Mouse (Mus musculus): Measurements from ENCODE around the gene Otog. TPM values are rescaled to one million over a fixed set of nuclear protein-coding genes. Genes with fewer than 3 reads are reported as not detected.

Otog gene
- total RNA-seq (2022), result under 1 TPM; 0.07 to 0.11 (median 0.10) TPM

DNA sequence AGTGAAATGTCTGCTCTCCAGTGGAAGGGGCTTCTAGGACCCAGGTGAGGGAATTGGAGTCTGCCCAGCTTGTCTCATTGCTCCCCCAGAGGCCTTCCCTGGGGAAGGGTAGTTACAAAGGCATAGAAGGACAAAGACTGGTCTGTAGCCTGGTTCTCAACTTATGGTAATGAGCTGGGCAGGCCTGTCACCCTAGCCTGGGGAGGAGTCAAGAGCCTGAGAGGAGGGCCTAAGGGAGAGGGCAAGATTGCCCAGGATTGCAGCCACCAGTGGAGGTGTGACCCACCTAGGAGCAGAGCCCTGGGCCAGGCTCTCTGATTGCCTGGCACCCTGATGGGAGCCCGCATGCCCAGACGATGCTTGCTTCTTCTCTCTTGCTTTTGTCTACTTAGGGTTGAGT is at the start of gene Otog:
TSS of gene Otog (plus strand) at position 292 of the 400 bp plus-strand sequence.
- DNase-seq (ENCODE audit: low spot score in 2 of 2), result no peak

DNA sequence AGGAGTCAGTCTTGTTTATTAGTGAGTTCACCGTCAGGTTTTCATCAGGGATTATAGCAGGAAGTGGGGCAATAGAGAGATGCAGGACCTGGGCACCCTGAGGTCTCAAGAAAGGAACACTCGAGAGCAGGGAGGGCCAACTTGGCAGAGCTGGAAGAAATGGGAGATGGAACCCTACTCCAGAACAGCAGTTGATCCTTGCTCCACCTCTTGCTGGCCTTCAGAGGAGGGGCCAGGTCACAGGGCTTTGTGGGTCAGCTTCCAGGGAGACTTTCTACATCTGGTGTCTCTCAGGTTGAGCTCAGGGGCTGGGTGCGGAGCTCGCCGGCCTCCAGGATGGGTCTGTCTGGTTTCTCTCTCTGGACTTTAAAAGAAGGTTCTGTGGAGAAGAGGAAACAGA is 45.4 kb upstream of the Otog start:
- no peak for DNase-seq (ENCODE audit: low spot score in 2 of 2)

DNA sequence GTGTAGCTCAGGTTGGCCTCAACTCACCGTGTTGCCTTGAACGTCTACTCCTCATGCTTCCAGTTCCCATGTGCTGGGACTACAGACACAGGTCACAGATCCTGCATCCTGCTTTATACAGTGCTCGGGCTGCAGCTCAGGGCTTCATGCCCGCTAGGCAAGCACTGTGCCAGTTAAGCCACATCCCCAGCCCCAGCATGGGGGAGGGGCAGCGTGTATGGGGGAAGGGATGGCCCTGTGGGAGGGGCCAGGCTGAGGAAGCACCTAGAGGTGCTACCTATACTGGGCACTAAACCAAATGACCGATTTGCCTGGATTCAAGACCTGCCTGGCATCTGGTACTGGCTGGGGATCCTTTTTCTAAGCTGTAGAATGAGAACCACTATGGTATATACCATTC is 40.8 kb upstream of the Otog start:
- no peak for DNase-seq (ENCODE audit: low spot score in 2 of 2)

DNA sequence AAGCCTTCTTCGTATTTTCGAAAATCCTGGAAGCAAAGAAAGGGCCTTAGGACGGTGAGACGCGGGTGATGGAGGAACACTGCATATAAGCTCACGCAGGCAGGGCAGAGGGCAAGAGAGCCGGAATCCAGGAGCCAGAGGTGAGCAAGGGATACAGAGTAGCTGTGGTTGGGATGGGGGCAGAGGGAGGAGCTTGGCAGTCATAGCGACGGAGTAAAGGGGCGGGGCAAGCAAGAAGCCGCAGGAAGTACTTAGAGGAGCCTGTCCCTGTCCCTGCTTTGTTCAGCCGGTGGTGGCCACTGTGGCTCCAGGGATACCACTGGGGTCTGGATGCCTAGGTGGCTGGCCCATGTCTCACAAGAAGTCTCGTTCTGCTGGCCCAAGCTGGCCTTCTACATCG is 39.1 kb upstream of the Otog start:
- no peak for DNase-seq (ENCODE audit: low spot score in 2 of 2)

DNA sequence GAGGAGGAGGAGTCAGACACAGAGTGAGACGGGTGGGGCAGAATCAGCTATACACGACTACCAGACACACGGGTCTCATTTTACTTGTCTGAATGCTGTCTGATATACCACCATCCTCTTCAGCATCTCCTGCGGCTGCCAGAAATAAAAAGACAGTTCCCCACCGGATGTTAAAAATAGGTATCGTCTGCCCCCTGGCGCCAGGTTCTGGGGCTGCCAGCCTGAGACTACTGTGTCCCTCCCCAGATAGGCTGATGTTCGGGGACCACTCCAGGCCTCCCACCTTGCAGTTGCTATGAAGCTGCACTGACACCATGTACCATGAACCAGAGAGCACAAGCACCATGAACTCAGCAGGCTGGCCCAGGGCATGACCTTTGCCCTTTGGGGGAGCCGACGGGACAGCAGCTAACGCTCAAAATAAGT is 36.7 kb upstream of the Otog start:
- peak; percentile 30 to 41 for DNase-seq (ENCODE audit: low spot score in 2 of 2)

DNA sequence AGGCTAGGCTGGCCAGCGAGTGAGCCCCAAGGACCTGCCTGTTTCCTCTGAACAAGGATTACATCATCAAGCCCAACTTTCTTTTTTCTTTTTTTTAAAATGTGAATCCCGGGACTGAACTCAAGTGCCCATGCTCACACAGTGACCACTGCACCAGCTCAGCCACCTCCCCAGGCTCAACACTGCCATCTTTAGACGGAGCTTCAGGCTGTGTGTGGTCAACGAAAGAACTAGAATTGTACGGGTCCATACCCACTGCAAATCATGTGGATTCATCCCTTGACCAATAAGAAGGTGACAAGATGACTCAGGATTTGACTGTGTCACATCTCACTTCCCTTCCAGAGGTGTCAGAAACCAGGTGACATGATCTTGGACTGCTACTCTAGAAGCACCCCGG is 36.0 kb upstream of the Otog start:
- no peak for DNase-seq (ENCODE audit: low spot score in 2 of 2)

DNA sequence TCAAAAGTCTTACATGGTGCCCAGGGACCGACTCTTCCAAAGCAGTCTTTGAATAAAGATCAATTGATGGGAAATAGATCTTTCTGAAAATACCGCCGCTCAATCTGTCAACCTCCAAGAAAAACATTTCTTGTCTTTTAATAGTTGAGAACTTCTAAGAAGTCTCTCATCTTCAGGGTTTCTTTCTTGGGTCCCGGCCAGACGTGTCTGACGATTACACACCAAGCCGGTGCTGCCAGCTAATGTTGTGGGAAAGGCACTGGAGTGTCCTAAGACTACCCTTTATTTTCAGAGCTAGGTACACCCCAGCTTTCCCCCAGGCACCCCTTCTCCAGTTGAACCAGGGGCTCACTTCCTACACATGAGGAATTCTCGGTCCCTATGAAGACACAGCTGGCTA is 32.7 kb upstream of the Otog start:
- DNase-seq (ENCODE audit: low spot score in 2 of 2), result no peak

DNA sequence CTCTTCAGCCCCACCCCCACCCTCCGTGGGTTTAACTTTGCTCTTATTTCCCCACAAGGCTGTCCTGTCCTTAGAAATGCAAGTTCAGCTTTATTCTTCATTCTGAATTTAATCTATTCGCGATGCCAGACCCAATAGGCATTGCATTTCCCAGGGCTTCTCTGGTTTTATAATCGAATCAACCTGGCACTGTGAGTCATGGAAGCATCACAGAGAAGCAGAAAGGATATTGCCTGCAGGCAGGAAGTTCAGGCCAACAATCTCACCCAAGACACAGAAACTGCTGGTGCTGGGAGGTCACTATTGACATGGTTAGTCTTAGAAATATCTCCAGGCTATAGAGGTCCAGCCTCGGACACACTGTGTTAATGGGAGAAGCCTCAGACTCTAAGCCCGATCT is 30.5 kb upstream of the Otog start:
- DNase-seq (ENCODE audit: low spot score in 2 of 2), result no peak

DNA sequence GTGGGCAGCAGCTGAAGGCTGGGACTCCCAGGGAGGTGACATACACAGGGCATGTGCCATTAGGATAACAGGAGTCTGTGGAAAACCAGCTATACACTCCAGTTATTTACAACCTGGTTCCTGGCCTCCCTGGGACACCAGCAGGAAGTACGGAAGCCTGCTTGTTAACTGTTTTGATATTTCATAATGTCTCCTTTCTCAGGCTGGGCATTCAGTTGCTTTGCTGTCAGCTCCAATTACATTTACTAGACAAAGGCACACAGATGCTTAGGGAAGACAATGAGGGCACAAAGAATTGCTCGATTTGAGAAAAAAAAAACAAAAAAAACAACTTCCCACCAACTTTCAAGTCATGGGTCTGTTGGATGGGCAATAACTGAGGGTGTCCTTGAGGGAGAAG is 24.3 kb upstream of the Otog start:
- DNase-seq (ENCODE audit: low spot score in 2 of 2), result no peak

DNA sequence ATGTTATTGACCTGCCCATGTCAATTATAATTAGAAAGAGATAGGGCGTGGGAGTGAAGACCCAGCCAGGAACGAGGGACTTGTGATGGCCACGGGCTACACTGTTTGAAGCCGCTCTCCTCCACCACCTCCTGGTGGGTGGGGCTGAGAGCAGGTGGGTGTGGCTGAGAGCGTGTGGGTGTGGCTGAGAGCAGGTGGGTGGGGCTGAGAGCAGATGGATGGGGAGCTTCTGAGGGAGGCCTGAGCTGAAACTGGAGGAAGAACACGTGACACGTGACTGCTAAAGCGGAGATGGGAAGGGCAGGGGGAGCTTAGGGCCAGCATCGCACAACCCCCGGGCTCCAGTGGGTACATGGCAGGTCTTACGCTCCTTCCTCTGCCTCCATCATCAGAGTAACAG is 22.4 kb upstream of the Otog start:
- no peak for DNase-seq (ENCODE audit: low spot score in 2 of 2)

DNA sequence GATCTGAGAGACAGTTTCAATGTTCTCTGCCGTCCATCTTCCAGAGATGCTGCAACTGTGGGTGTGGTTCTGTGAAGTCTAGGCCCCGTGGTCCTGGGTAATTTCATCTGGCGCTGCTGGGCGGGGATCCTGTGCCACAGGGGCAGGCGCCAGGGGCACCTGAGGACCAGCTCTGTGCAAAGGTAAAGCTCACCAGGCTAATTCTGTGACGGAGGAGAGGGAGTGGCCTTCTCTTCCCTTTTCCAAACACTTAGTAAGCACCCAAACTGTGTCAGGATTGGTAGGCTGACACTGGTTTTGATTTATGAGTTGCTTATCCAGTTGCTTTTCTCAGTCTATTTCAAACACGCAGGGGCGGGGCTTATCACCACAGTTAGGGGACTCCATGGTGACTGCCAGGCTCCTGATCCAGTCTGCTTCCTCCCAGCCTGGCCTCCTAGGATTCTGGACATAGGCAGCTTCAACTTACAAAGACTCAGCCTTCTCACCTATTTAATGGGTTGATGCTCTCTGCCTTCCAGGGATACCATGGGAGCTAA is 20.1 kb upstream of the Otog start:
- no peak for DNase-seq (ENCODE audit: low spot score in 2 of 2)

DNA sequence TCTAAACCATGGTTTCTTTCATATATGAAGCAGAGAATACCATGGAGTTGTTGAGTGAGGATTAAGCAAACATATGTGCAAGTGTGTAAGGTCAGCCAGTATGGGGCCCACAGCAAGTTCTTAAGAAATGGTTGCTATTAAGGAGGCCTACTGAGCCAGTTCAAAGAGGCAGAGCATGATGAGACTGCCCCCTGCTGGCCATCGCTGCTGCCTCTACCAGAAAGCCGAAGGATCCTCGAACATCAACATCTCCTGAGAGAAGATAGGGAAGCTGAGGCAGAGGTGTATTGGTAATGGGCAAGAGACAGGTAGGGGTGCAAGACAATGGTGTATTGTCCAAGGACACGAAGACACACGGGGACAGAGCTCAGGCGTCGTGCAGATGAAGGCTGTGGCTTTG is 14.5 kb upstream of the Otog start:
- DNase-seq (ENCODE audit: low spot score in 2 of 2), result peak in 1 of 2 experiments; percentile 34

DNA sequence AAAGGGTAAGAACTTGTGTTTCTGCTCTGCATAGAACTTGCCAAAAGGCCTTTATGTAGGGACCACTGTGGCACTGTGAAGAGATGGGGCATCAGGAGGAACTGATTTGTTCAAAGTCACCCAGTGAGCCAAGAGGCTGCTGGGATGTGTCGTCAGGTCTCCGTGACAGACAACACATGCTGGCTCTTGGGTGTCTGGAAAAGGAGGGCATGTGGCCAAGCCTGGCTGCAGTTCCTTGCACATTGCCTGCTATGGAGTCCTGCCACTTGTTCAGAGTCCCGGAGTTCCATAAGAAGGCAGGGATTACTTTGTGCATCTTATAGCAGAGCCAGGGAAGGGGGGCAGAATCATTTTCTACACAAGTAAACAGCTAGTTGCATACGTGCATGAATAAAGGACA is 13.9 kb upstream of the Otog start:
- DNase-seq (ENCODE audit: low spot score in 2 of 2), result no peak

DNA sequence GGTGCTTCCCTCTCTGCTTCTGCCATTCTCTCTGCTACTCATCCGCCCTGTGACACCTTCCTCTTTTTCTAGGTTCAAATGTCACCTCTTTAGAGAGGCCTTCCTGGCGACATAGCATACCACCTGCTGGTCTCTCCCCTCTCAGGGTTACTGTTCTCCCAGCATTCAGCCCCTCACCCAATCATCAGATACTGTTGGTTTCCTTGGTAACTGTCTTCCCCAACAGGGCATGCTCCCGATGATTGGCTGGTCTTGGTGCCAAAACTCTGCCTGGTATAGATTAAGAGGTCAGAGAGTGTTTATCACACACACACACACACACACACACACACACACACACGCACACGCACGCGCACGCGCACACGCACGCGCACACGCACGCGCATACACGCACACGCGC is 4.8 kb upstream of the Otog start:
- DNase-seq (ENCODE audit: low spot score in 2 of 2), result no peak

DNA sequence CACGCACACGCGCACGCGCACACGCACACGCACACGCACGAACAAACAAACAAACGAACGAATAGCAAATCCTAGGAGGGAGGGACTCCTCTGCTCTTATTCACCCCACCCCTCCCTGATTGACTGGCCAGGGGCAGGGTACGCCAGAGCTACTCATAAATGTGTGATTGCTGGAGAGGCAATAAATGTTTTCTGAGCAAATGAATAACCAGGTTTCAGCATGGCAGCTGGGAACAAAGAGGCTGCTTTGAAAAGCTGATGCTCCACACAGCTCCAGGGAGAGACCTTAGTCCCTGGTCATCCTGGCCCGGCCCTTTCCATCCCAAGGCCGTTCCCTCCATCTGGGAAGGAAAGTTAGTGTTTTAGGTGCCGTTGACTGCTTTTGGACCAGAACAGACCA is 4.4 kb upstream of the Otog start:
- DNase-seq (ENCODE audit: low spot score in 2 of 2), result no peak

DNA sequence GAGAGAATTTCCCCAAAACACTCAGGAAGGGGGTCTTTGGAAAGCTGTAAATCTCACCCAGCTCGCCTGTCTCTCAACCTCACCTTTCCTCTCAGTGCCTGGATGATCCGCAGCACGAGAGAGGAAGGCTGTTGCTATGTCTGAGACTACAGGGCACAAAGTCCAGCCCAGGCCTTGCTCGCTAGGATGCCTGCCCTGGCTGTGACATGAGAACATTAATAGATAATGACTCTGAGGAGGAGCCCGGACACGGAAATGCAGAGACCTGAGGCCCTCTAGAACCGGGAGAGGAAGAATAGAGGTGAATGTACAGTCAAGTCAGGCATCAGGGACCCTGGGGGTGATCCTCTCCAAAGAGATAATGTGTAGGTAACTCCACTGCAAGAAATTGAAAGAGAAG is 3.6 kb upstream of the Otog start:
- no peak for DNase-seq (ENCODE audit: low spot score in 2 of 2)

DNA sequence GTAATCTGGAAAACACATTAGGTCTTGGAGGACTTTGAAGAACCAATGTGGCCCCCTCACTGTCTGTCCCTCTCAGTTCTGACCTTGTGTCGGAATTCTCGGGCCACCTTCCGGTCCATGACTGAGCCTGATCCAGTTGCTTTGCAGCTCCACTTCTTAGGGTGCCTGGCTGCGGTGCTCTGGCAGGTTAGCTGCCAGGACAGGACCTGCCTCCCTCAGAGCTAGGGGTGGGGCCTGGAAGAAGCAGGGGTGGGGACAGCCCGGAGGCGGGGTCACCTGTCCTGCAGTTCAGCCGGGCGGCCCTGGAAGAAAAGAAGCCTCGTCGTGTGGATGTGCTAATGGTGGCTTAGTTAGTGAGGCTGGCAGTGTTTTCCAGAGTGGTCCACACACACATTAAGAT is 2.4 kb upstream of the Otog start, which contains the start of gene Ush1c:
TSS of gene Ush1c (minus strand) at position 158 of the 400 bp plus-strand sequence.
- DNase-seq (ENCODE audit: low spot score in 2 of 2), result no peak

DNA sequence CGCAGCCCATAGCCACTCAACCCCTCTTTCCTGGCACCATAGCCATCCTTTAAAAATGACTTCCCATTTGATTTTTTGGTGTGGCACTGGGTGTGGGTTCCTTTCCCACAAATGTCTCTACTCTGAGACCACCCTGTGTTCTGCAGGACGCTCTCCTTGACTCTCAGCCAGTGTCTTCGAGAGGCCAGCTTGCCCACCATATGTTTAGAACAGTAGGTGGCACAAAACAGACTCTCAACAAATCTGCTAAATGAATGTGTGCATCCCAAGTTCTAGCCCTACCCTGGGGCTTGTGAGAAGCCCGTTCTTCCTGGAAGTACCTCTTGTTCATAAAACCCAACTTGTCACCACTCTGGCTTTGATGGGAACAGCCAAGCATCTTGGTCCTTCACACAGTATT is 696 bp upstream of the Otog start:
- DNase-seq (ENCODE audit: low spot score in 2 of 2), result no peak

DNA sequence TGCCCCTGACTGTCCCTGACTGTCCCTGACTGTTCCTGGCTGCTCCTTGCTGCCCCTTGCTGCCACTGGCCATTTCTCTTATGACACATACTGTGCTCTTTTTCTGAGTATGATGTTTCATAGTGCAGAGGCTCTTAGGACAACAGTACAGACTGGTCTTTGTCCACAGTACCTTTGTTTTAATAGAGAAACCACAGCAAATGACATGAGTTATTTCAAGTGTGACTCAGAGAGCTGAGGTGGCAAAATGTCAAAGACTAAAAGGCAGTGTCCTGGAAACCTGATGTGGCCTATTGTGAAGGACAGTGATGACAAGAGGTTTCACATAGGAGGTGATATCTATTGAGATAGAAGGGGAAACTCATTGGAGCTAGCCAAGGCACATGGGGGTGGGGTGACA is 6.1 kb downstream of the Otog start:
- no peak for DNase-seq (ENCODE audit: low spot score in 2 of 2)

DNA sequence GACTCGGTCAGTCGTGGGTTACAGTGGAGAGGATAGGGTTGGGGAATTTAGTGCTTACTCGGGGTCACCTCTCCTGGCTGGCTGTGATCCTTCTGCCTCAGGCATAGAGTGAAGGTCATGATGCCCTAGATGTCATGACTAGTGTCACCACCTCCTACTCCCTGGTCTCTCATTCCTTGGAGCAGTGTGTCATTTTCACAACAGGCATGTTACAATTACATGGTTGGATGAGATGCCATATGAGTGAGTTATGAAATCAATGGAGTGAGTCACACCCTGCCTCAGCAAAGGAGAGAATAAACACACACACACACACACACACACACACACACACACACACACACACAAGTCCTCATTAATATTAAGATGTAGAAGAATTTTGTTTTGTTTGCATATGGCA is 6.8 kb downstream of the Otog start:
- DNase-seq (ENCODE audit: low spot score in 2 of 2), result no peak

DNA sequence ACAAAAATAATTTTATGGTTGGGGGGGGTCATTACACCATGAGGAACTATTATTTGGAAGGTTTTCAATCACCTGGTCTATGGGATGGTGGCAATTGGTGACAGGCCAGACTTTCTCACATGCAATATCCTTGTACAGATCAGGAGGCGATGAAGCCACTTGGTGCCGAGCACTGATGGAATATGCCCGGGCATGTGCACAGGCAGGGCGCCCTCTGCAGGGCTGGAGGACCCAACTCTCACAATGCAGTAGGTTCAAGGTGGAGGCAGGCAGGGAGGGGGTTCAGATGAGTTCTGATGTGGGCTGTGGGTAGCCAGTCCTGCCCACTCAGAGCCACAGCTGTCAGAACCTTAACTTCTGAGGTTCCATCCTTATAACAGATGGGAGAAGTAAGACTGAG is 11.1 kb downstream of the Otog start:
- DNase-seq (ENCODE audit: low spot score in 2 of 2), result no peak

DNA sequence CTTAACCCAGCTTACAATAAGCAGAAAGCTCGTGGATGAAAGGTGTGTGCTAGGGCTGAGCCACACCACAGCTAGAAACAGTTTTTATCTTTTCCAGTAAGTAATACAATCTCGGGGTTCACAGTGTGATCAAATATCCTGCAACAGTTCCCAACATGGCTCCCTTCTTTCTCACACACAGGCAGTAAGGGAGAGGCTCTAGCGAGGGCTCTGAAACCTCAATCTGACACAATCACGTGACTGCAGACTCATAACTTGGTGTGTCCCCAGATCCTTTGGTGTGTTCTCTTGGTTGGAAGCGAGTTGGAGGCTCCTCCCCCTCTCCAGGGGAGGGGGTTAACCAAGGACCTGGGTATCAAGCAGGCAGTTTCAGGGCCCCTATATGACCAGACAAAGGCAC is 35.4 kb downstream of the Otog start:
- no peak for DNase-seq (ENCODE audit: low spot score in 2 of 2)

DNA sequence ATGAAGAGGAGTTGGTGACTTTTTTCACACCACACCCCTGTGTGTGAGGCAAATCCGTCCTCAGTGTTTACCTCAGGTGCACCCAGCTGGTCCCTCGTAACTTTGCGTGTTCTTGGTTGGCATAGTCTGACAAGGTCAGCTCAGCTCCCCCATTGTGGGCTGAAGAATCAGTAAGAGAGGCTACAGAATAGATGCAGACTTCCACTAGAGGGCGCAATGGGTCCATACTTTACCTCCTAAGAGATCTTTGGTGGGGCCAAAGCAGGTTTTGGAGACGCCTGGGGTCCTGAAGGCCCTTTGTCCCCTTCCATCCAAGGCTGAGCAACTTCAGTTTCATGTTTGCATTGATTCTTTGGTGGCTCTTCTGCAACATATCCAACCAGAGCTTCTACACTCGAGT is 39.2 kb downstream of the Otog start:
- peak in 1 of 2 experiments; percentile 23 for DNase-seq (ENCODE audit: low spot score in 2 of 2)

DNA sequence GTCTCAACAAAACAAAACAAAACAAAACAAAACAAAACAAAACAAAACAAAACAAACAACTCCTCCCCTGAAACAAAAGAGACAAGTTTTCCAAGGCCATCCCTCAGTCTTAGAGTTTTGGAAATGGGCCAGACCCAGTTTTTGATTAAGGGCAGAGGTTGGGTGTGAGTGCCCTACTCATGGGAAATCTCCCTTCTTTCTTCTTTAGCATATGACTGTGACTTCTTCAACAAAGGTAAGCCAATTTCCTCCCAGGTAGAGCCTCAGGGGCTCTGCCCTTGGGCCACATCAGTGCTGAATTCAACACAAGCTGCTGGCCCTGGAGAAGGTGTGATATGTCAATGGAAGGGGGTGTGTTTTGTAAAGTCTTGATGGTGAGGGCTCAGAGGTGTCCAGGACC is 40.1 kb downstream of the Otog start:
- DNase-seq (ENCODE audit: low spot score in 2 of 2), result no peak

Data from left cerebral cortex, adult 8-10 months (tissue).